Mouse (Mus musculus) layer of hippocampus, adult 2 months (tissue): ENCODE data around the gene Zfp950. TPM values are rescaled to one million over a fixed set of nuclear protein-coding genes. Genes with fewer than 3 reads are reported as not detected.
A peak's percentile ranks its signal among the peaks of the same experiment; 100 is the strongest.

Experiments used
- DNase-seq, 2 experiments: peaks; one replicate each; pipeline ENCODE4 v3.0.0; 2022; ENCODE audit warnings: low spot score in 2 of 2
- H3K27ac ChIP-seq: fragments of 200-600 bp; 2 replicates; pipeline ENCODE4 v1.8.1; 2022
- H3K4me3 ChIP-seq: fragments of 200-600 bp; 2 replicates; pipeline ENCODE4 v1.8.1; 2022; ENCODE audit warnings: mild to moderate bottlenecking
- CTCF ChIP-seq: fragments of 200-600 bp; conservative IDR thresholded peaks from 2 replicates; pipeline ENCODE4 v1.8.1; 2022; ENCODE audit warnings: antibody characterized with exemption, mild to moderate bottlenecking, moderate library complexity
- total RNA-seq, 2 experiments: library from RNA; stranded (reverse); gene quantifications; 2 replicates each; pipeline ENCODE4 v1.2.3; 2021

Zfp950 gene
- total RNA-seq, 2 experiments from 2014 or later, result 42.2 to 51.8 TPM

DNA sequence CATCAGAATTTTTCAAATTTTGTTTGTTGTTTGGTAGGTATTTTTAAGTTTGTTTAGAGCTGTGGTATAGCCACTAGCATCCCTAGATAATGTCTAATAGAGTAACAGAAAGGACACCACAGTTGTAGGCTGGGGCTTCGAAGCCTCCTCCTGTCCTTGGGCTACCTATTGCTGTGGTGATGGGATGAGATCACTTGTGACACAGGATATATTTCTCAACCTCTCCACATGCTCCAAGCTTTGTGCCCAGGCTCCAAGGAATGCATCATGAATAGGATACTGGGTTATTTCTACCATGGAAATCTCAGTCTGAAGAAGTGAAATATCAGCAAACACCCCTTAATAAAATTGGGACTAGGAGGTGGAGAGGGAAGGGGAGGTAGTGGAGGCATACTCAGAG lies 52.9 kb downstream of the Zfp950 start:
- H3K4me3 ChIP-seq, result no peak overlapping the region
- no peak for DNase-seq
- no peak overlapping the region for H3K27ac ChIP-seq
- no peak for TF ChIP-seq CTCF

GRCm38 (mm10) chr19:61085217-61085616 lies 55.4 kb downstream of the Zfp950 start:
- TF ChIP-seq CTCF, result no peak
- H3K27ac ChIP-seq, result no peak overlapping the region
- no peak overlapping the region for H3K4me3 ChIP-seq
- DNase-seq, result no peak

DNA sequence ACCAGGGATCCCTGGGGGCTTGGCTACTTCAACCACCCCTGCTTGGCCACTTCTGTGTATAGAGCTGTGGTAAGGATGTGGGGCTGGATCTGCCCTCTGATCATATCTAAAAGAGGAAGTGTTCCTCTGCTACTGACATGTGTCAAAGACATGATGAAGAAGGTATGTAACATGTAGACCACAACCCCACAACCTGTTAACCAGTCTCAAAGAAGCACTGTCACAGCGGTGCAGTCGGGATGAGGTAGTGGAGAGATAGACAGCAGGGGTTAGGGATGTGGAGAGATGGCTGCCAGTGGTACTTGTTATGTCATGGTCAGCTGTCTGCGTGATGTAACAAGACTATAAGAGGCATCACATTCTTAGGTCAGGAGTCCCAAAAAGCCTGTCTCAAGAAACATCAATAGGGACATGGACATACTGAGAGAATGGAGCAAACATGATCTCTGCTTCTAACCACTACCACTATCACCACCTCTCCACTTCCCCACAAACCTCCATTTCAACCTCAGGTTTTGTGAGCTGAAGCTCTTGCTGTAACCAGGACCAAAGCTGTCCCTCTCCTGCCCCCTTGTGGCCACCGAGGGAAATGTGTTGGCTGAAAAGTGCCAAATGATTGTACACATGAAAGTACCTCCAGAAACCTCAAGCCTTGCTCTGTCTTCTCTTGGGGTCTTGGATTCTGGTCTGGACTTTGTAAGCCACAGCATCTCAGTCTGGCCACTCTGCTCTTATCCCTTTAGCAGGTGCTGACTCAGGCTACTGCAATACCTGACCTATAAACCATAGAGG lies 56.3 kb downstream of the Zfp950 start:
- DNase-seq, result peak; percentile 85 to 95
- Histone ChIP-seq H3K27ac (no peak overlapping the region), H3K4me3 (no peak overlapping the region)
- TF ChIP-seq CTCF, result peak; percentile 95

DNA sequence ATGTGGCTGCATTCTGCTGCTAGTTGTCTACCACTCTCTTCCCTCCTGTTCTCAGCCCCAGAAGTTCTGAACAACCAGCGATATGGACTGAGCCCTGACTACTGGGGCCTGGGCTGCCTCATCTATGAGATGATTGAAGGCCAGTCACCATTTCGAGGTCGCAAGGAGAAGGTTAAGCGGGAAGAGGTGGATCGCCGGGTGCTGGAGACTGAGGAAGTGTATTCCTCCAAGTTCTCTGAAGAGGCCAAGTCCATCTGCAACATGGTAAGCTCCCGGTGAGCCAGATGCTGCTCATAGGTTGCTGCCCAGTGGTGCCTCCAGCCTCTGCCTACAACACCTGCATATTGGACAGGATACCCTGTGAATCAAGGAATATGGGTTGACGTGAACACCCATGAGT lies 57.6 kb downstream of the Zfp950 start:
- no peak for TF ChIP-seq CTCF
- Histone ChIP-seq H3K27ac (no peak overlapping the region), H3K4me3 (no peak overlapping the region)
- no peak for DNase-seq

DNA sequence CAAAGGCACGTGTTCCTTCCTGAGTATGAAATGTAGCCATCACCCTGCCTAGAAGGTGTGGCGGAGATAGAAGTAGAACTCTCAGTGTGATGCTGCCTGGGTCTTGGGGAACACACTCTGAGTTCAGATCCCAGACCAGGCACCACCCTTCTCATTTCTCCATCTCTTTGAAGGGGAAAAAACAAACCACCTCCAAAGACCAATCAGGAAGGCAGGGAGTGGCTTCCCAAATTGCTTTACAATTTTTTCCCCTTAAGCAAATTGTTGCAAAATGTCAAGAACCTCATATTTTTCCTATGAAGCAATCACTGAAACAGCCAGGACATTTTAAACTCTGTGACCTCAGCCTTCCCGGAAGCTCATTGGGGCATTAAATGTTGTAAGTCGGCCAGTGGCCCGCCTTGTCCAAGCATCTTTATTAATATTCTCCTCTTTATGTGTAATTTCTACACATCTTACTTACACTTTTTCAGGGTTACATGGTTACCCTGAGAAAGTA lies 60.3 kb downstream of the Zfp950 start:
- no peak for DNase-seq
- Histone ChIP-seq H3K4me3 (no peak overlapping the region), H3K27ac (no peak overlapping the region)
- TF ChIP-seq CTCF, result no peak

GRCm38 (mm10) chr19:61078622-61079021 lies 62.0 kb downstream of the Zfp950 start:
- TF ChIP-seq CTCF, result no peak

DNA sequence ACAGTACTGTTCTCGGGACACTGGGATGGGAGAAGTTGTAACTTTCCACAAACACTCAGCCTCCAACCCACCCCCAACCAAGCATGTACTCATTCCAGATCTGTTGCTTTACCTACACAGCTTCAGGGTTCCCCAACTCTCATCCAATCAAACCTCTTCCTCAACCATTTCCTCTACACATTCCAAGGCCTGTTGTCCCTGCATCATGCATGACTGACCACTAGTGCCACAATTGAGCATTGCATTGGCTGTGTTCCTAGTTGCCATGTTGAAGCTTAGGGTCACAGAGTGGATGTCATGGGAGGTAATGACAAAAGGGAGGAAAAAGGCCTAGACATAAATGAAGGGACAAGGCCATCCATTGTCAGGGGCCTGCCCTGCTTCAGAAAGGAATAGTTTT lies 75.6 kb downstream of the Zfp950 start:
- DNase-seq, result no peak
- H3K4me3 ChIP-seq, result no peak overlapping the region
- no peak overlapping the region for H3K27ac ChIP-seq
- peak; percentile 22; the same call in 1 of the 2 replicates for TF ChIP-seq CTCF

More at GRCm38 (mm10) chr19:61078622-61079021, 62.0 kb downstream of the Zfp950 start:
- no peak overlapping the region for H3K4me3 ChIP-seq
- no peak for DNase-seq
- H3K27ac ChIP-seq, result no peak overlapping the region

- no peak for DNase-seq
- H3K27ac ChIP-seq, result no peak overlapping the region
- TF ChIP-seq CTCF, result peak; percentile 56
- H3K4me3 ChIP-seq, result no peak overlapping the region
Observed at GRCm38 (mm10) chr19:61064386-61064785, 76.3 kb downstream of the Zfp950 start.

- TF ChIP-seq CTCF, result no peak
- Histone ChIP-seq H3K27ac (no peak overlapping the region), H3K4me3 (no peak overlapping the region)
- no peak for DNase-seq
Observed at GRCm38 (mm10) chr19:61057581-61057980, 83.1 kb downstream of the Zfp950 start.

- DNase-seq, result no peak
- Histone ChIP-seq H3K27ac (no peak overlapping the region), H3K4me3 (no peak overlapping the region)
- TF ChIP-seq CTCF, result no peak
Observed at GRCm38 (mm10) chr19:61056783-61057410, 83.7 kb downstream of the Zfp950 start.

DNA sequence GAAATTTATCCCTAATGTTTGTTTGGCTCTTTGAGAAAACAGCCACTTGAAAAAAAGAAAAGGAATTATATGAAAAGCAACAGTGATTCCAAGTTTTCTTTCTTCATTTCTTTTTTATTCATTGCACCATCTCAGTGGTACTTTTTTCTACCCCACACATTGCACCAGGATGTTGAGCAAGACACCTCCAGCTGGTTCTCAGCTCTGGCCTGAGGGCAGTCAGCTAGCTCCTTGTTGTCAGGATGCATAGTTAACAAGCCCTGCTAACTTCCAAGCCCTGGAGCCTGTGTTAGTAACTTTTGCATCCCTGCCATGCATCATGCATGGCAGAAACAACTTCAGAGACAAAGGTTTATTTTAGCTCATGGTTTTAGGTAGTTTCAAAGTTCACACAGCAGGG lies 87.9 kb downstream of the Zfp950 start:
- TF ChIP-seq CTCF, result no peak
- no peak overlapping the region for H3K4me3 ChIP-seq
- no peak overlapping the region for H3K27ac ChIP-seq
- DNase-seq, result no peak

- no peak for TF ChIP-seq CTCF
- DNase-seq, result no peak
- no peak overlapping the region for H3K4me3 ChIP-seq
Observed at GRCm38 (mm10) chr19:61052008-61052407, 88.6 kb downstream of the Zfp950 start.

DNA sequence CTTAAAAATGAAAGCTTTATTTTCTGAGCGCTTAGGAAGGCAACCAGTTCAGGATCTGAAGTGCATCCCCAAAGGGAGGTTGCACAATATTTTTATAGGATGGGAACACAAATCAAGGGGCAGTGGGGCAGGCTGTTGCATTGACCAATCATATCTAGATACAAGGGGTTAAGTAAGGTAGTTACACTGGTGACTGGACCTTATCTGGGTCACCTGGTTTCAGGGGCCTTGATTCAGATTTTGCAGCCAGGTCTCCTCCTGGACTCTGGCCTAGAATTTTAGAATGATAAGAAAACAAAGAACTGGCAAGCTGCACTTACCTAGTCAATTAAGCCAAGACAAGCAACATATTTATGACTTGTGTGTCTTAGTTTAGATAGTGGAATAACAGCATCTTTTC lies 89.5 kb downstream of the Zfp950 start:
- TF ChIP-seq CTCF, result no peak
- Histone ChIP-seq H3K4me3 (no peak overlapping the region), H3K27ac (no peak overlapping the region)
- DNase-seq, result no peak

More at GRCm38 (mm10) chr19:61052008-61052407, 88.6 kb downstream of the Zfp950 start:
- H3K27ac ChIP-seq, result no peak overlapping the region
